Mouse (Mus musculus) olfactory bulb, adult 2 months (tissue): ENCODE data around the gene Gpd1. TPM values are rescaled to one million over a fixed set of nuclear protein-coding genes. Genes with fewer than 3 reads are reported as not detected.
A peak's percentile ranks its signal among the peaks of the same experiment; 100 is the strongest.

ENCODE experiments used
- H3K27ac ChIP-seq: fragments of 200-500 bp; 2 replicates; pipeline ENCODE4 v1.5.1; 2012; ENCODE audit warnings: low read depth, low read length; ENCODE audit not compliant: insufficient read depth
- H3K4me1 ChIP-seq: fragments of 200-500 bp; 2 replicates; pipeline ENCODE4 v1.6.1; 2012; ENCODE audit warnings: low read length; ENCODE audit not compliant: control insufficient read depth, insufficient read depth
- H3K4me3 ChIP-seq: fragments of 200-500 bp; 2 replicates; pipeline ENCODE4 v1.5.1; 2012; ENCODE audit warnings: mild to moderate bottlenecking, low read depth, low read length, moderate library complexity; ENCODE audit not compliant: insufficient read depth
- CTCF ChIP-seq: fragments of 200-500 bp; IDR thresholded peaks from 2 replicates; pipeline ENCODE4 v1.5.1; 2012; ENCODE audit warnings: low read depth, mild to moderate bottlenecking, low read length, moderate library complexity; ENCODE audit not compliant: insufficient read depth
- POLR2A ChIP-seq: fragments of 200-500 bp; IDR thresholded peaks from 2 replicates; pipeline ENCODE4 v1.6.1; 2012; ENCODE audit warnings: mild to moderate bottlenecking, low read depth, low read length, moderate library complexity; ENCODE audit not compliant: insufficient read depth
- WGBS: fragments of 180-500 bp; shearing (Covaris S2); methylation state at CpG from one replicate; pipeline ENCODE4 v1.1.7; 2018; 5-methylcytosine and 5-hydroxymethylcytosine counted together
- polyA plus RNA-seq: library from polyadenylated mRNA; stranded (reverse); fragments of >200 nt; gene quantifications from 2 replicates; pipeline ENCODE4 v1.2.4, GENCODE M21; 2012; ENCODE audit warnings: low replicate concordance; ENCODE audit not compliant: missing spikeins, insufficient read depth, insufficient read length

Gene Gpd1
- polyA plus RNA-seq, 1 experiment: not detected

- Histone ChIP-seq H3K27ac (peak overlapping the region; percentile 95), H3K4me1 (peaks cover 82% of the 10 kb centered on the region), H3K4me3 (no peak overlapping the region)
- 13% methylated on average over 13 of the region's 13 CpGs for WGBS
- no peak for TF ChIP-seq POLR2A
- TF ChIP-seq CTCF: no peak
Measured at GRCm38 (mm10) chr15:99715361-99715865, 1.9 kb upstream of the Gpd1 start.

- TF ChIP-seq POLR2A: no peak
- no peak for TF ChIP-seq CTCF
- Histone ChIP-seq H3K4me1 (peaks cover 77% of the 10 kb centered on the region), H3K27ac (peak overlapping the region; percentile 95), H3K4me3 (no peak overlapping the region)
- WGBS: 34% methylated on average over 11 of the region's 11 CpGs
Measured at GRCm38 (mm10) chr15:99715982-99716746, 1.2 kb upstream of the Gpd1 start.

DNA sequence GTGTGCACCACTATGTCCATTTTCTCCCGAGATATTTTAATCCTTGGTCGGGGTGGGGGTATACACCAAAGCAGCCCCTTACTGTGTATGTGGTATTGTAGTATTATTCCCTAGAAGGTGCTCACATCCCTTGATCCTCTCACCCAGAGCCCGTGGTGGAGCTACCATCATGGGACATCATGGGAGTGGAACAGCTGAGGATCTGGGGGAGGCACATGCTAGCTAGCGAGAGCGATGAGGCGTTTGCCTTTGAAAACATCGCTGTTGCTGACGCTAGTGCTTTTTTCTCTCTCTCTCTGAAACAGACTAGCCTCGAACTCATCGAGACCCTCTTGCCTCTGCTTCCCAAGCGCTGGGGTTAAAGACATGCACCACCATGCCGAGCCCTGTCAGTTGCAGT is 501 bp upstream of the Gpd1 start:
- no peak for TF ChIP-seq CTCF
- TF ChIP-seq POLR2A: no peak
- Histone ChIP-seq H3K4me1 (peaks cover 76% of the 10 kb centered on the region), H3K4me3 (no peak overlapping the region), H3K27ac (peak overlapping the region; percentile 95)
- WGBS: 47% methylated on average over 12 of the region's 12 CpGs

- Histone ChIP-seq H3K27ac (peak overlapping the region; percentile 74; the same call in 1 of the 2 replicates), H3K4me3 (peak overlapping the region; percentile 39), H3K4me1 (peaks cover 75% of the 10 kb centered on the region)
- no peak for TF ChIP-seq CTCF
- TF ChIP-seq POLR2A: no peak
- WGBS: 61% methylated on average over 9 of the region's 9 CpGs
Measured at GRCm38 (mm10) chr15:99718461-99719021, 1.2 kb downstream of the Gpd1 start.

DNA sequence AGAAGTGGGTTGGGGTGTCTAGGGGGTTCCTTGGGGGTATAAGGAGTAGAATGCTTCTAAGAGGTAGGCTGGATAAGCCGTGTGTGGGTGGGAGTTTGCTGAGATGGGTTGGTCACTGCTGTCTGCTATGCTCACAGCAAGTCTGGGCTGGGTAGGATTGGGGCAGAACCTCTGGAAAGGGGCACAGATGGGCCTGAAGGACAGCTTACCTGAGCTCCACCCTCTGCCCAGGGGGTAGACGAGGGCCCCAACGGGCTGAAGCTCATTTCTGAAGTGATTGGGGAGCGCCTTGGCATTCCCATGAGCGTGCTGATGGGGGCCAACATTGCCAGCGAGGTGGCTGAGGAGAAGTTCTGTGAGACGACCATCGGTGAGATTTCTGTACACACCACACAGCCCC is 2.5 kb downstream of the Gpd1 start:
- TF ChIP-seq POLR2A (no peak), CTCF (no peak)
- no peak overlapping the region for H3K4me3 ChIP-seq
- no peak overlapping the region for H3K27ac ChIP-seq
- 64% methylated on average over 8 of the region's 8 CpGs for WGBS
- peaks cover 72% of the 10 kb centered on the region for H3K4me1 ChIP-seq

DNA sequence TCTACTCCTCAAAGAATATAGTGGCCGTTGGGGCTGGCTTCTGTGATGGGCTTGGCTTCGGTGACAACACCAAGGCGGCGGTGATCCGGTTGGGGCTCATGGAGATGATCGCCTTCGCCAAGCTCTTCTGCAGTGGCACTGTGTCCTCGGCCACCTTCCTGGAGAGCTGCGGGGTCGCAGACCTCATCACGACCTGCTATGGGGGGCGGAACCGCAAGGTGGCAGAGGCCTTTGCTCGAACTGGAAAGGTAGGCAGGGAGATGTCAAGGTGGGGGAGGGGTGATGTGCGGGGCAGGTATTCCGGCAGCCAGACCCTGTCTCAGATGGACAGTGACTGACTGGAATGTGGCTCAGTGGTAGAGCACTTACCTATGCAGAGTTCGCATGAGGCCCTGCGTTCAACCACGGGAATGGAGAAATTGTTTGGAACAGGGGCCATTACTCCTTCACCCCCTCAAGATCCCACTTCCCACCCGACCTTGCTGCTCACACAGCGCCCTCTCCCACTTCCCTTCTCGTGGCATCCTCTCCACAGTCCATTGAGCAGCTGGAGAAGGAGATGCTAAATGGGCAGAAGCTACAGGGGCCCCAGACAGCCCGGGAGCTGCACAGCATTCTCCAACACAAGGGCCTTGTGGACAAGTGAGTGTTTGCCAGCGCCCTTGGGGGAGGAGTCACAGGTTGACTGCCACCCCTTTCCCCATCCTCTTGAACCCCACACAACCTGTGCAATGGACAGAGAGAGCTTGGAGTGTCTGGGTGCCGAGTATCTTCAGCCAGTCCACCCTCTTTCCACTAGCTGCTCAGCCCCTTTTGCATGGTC is 4.8 kb downstream of the Gpd1 start:
- Histone ChIP-seq H3K4me1 (peaks cover 56% of the 10 kb centered on the region), H3K4me3 (no peak overlapping the region), H3K27ac (no peak overlapping the region)
- TF ChIP-seq POLR2A: no peak
- no peak for TF ChIP-seq CTCF
- 84% methylated on average over 25 of the region's 25 CpGs for WGBS

DNA sequence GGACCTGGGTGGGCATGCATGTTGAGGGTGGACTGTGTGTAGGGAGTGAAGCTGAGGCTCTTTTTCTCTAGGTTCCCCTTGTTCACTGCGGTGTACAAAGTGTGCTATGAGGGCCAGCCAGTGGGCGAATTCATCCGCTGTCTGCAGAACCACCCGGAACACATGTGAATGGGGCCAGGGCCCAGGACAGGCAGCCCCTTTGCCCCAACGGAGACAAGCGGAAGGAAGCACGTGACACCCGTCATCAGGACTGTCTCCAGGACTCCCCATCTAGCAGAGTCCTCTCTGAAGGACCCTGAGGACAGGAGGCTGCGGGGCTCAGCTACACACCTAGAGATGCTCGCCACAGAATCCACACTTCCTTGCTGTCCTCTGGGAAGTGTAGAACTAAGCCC is 5.8 kb downstream of the Gpd1 start:
- peaks cover 50% of the 10 kb centered on the region for H3K4me1 ChIP-seq
- H3K27ac ChIP-seq: peak overlapping the region; percentile 98
- 51% methylated on average over 10 of the region's 10 CpGs for WGBS
- no peak overlapping the region for H3K4me3 ChIP-seq
- TF ChIP-seq POLR2A (no peak), CTCF (no peak)

GRCm38 (mm10) chr15:99723515-99724291 is 6.4 kb downstream of the Gpd1 start:
- H3K4me1 ChIP-seq: peaks cover 44% of the 10 kb centered on the region
- no peak overlapping the region for H3K4me3 ChIP-seq
- 12% methylated on average over 11 of the region's 11 CpGs for WGBS
- TF ChIP-seq CTCF (no peak), POLR2A (no peak)
- peak overlapping the region; percentile 98 for H3K27ac ChIP-seq
